Mouse (Mus musculus): ENCODE data around the gene H60b.
"Not testable (repeated sequence)": the region's sequence is repeated elsewhere in the genome, so short reads cannot be mapped to it uniquely, and the experiment has no call there.

H60b gene

GRCm38 (mm10) chr10:22273684-22274305 is 115.4 kb downstream of the H60b start:
- DNase-seq (ENCODE audit: extremely low read depth, low read depth, low spot score) = no peak

DNA sequence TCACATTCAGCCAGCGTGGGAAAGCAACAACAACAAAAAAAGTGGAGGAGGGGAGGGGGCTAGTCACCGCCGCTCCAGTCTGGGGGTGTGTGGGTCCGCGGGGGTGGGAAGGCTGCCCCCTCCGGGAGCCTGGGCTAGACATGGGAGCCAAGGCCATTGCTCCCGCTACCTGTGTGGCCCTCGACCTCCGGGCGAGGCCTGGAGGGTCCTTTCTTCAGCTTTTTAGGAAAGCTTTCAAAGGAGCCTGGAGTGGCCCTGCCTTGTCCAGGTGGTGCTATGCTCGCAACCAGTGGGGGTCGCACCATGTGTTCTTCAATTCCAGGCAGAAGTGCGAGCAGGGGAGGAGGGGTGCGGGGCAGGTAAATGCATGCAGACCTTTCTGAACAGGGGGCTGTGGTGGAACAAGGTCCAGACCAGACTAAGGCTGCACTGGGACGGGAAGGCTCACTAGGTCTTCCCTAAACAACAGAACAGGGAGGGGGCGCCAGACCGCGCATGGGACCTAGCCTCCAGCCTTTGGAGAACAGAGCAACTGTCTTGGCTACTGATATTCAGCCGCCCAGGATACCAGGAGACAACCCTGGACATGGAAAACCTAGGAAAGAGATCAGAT is 116.2 kb downstream of the H60b start:
- no peak for DNase-seq (ENCODE audit: extremely low read depth, low read depth, low spot score)

- DNase-seq (ENCODE audit: extremely low read depth, low read depth, low spot score) = not testable (repeated sequence)
These were observed 120.1 kb downstream of the H60b start for GRCm38 (mm10) chr10:22278468-22278867.

DNA sequence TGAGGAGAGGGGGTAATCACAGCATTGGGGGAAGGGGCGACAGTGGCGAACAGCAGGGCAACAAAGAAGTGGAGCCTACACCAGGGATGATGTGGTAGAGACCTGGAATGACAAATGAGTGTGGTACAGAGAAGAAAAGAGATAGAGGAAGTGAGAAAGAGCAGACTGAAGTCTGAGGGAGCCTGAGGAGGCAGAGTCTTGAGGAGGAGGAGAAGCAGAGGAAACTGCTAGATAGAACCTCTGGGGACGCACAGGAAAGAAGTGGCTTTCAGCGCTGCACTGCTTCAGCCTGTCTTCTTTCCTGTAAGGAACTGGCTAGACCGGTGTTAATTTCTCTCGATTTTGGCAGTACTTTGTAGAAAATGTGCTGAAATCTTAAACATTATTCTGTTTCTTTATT is 124.4 kb downstream of the H60b start:
- DNase-seq (ENCODE audit: extremely low read depth, low read depth, low spot score) = no peak

DNA sequence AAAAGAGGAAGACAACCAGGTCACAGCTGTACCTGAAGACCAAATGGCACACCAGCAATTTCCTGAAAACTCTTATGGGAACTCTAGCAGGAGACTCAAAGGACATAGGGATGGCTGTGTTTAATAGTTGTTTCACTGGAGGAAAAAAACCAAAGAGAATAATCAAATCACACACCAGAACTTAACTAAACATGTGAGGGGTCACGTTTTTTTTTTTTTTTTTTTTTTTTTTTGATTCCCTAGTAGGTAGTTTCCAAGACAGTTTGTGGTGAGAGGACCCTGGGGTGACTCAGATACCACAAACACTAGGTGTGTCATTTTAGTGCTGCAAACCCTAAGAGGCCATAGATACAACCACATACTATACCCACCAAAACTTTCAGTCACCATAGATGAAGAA is 137.3 kb downstream of the H60b start:
- DNase-seq (ENCODE audit: extremely low read depth, low read depth, low spot score) = no peak

GRCm38 (mm10) chr10:22297033-22297762 is 138.8 kb downstream of the H60b start:
- no peak for DNase-seq (ENCODE audit: extremely low read depth, low read depth, low spot score)

DNA sequence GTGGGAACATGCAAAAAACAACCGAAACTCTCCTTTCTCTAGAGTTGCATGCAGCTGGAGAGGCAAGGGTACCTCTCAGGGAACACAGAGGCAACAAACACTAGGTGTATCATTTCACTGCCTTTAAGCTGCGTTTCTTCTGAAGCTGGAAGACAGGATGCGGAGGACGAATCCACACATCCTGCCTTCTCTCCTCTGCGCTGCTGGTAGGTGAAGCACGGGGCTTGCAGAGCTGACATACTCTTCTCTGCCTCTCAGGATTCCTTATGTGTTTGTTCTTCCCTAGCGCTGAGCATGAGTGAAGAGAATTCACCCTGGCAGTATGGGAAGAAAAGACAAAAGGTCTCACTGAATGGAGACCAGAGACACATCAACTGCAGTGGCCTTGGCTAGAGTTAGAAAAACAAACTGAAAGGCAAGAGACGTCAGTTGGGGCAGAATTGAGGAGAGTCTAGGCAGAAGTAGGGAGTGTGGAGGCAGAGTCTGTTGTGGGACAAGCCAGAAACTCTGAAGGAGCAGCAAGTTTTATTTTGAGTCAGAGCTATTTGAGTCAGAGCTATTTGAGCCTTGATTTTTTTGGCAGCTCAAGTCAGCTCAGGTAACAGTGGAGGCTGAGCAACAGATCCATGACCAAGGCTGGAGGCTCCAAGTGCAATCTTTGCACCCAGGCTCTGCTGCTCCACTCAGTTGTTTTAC is 139.5 kb downstream of the H60b start:
- DNase-seq (ENCODE audit: extremely low read depth, low read depth, low spot score) = no peak

DNA sequence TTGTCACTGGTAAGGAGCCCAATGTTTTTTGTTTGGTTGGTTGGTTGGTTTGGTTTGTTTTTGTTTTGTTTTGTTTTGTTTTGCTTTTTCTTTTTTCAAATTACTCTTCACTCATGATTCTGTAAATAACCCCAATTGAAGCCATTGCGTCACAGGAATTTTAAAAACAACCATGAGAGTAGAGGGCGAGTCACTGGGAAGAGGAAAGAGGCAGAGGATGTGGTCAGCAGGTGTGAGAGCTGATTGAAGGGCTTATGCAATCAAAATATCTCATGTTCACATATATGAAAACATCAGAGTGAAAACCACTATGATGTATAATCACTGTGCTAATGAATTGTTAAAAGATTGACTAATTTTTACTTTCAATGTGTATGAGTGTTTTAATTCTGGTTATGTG is 140.9 kb downstream of the H60b start:
- DNase-seq (ENCODE audit: extremely low read depth, low read depth, low spot score) = no peak

DNA sequence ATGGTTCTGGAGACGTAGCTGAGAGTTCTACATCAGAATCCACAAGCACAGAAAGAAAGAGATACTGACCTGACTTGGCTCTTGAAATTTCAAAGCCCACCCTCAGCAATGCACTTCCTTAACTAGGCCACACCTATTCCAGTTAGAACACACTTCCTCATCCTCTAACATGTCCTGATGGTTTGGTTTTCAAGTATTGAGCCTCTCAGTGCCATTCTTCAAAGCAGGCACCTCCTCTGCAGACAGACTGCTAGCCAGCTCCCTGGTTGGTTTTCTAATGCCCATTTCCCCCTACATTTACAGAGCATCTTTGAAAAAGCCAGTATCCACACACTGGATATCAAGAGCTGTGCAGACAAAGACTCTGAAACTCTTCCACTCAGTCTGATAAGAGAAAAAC is 143.3 kb downstream of the H60b start:
- no peak for DNase-seq (ENCODE audit: extremely low read depth, low read depth, low spot score)

DNA sequence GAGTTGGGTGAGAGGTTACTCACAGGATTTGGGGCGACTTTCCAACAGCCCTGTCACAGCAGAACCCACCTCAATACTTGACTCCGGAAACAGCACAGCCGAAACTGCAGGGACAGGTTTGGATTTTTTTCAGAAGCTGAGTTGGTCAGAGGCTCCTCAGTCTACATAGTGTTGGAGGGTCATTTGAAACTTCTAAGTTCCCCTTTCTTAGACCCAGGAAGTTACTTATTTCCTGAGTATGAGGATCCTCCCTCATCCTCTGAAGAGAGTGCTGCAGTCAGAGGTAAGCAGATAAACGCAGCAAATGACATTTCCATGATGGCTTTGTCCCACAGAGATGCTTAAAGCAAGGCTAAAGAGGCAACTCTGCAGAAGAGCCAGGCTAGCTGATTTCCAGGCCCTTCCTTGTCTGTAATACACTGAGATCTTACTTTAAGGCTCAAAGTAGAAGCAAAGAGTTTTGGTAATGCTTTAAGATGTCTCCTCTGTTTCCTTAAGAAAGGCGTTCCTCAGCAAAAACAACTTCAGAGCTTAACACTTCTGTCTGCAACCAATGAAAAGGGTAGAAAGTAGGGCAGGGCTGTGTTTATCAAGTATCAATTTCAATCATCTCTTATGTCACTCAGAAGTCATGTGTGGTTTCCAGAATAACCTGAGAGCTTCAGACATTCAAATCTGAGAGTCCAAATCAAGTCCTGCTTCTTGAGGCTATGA is 144.1 kb downstream of the H60b start:
- no peak for DNase-seq (ENCODE audit: extremely low read depth, low read depth, low spot score)

DNA sequence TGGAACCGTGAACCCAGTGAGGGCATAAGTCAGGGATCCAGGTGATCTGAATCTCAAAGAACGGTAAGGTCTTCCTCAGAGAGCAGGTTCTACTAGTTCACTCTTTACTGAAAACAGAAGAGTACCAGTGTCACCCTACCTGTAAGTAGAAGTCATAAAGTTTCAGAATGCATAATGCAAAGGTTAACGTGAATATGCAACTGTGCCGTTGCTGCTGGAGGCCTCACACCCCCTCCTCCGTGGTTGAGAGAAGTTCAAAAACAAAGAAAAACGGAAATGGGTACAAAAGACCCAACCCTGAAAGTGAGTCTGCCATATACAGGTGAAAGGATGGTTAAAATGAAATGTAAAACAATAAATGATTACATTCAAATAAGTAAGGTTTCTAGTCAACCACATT is 145.3 kb downstream of the H60b start:
- DNase-seq (ENCODE audit: extremely low read depth, low read depth, low spot score) = no peak

GRCm38 (mm10) chr10:22305801-22306200 is 147.4 kb downstream of the H60b start:
- DNase-seq (ENCODE audit: extremely low read depth, low read depth, low spot score) = no peak

- no peak for DNase-seq (ENCODE audit: extremely low read depth, low read depth, low spot score)
These were observed 148.1 kb downstream of the H60b start for GRCm38 (mm10) chr10:22306452-22306851.

DNA sequence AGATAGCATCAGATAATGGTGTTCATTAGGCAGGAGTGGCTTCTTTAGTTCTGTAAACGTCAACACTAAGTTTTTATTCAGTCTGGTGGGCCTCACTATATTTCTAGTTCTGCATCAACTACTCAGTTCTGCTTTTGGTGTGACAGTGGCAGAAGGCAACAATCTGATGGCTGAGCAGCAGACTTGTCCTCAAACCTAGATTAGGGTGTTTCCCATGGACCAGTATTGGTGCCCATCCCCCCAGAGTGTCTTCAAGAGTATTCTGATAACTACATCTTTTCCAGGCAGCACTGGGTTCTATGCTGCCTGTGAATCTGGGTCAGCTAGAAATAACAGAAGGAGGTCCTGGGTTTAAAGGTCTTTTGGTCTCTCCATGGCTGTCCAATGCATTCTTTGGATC is 149.8 kb downstream of the H60b start:
- no peak for DNase-seq (ENCODE audit: extremely low read depth, low read depth, low spot score)

DNA sequence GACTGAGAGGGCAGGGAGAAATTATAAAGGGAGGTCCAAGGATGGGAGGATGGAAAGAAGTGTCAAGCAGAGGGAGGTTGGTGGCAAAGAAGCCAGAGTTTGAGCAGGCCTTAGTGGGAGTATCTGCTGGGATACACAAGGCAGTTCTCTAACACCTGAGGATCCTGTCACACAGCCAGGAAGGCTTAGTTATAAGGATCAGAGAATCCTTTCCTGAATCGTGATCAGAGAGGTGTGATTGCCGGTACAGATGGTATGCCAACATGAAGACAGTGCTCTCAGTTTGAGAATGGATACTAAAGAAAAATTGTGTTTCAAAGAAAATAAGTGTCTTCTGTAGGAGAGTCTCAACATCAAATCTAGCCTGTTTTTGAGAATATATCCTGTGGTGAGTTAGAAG is 164.5 kb downstream of the H60b start:
- DNase-seq (ENCODE audit: extremely low read depth, low read depth, low spot score) = no peak
